Mouse (Mus musculus) liver, adult (tissue): ENCODE data around the gene Tmem107.

ENCODE experiments used
- GATA4 ChIP-seq: IDR thresholded peaks from 2 replicates; pipeline ENCODE4 v1.6.1; 2014; ENCODE audit warnings: mild to moderate bottlenecking, low read length; ENCODE audit not compliant: insufficient replicate concordance

The Tmem107 gene

GRCm38 (mm10) chr11:69094697-69095429 lies 24.3 kb downstream of the Tmem107 start, which contains the start of gene Per1:
Gene Per1, plus strand, starts transcription at chr11:69095217.
- no peak; the same call in 1 of the 2 replicates for TF ChIP-seq GATA4

GRCm38 (mm10) chr11:69095511-69096231 lies 25.1 kb downstream of the Tmem107 start:
- TF ChIP-seq GATA4: no peak

- TF ChIP-seq GATA4: no peak
These were observed 25.9 kb downstream of the Tmem107 start for GRCm38 (mm10) chr11:69096360-69096986.

GRCm38 (mm10) chr11:69096987-69097900 lies 26.6 kb downstream of the Tmem107 start:
- peak; percentile 76; the same call in 1 of the 2 replicates for TF ChIP-seq GATA4

GRCm38 (mm10) chr11:69098039-69098761 lies 27.6 kb downstream of the Tmem107 start:
- TF ChIP-seq GATA4: no peak

GRCm38 (mm10) chr11:69098762-69099091 lies 28.1 kb downstream of the Tmem107 start:
- peak; percentile 52; the same call in 1 of the 2 replicates for TF ChIP-seq GATA4

- no peak for TF ChIP-seq GATA4
These were observed 28.7 kb downstream of the Tmem107 start for GRCm38 (mm10) chr11:69099177-69099914.

- no peak; the same call in 1 of the 2 replicates for TF ChIP-seq GATA4
These were observed 29.3 kb downstream of the Tmem107 start for GRCm38 (mm10) chr11:69099915-69100345.

- no peak for TF ChIP-seq GATA4
These were observed 30.2 kb downstream of the Tmem107 start for GRCm38 (mm10) chr11:69100639-69101360.

GRCm38 (mm10) chr11:69101604-69102402 lies 31.2 kb downstream of the Tmem107 start:
- no peak for TF ChIP-seq GATA4

- no peak for TF ChIP-seq GATA4
These were observed 31.8 kb downstream of the Tmem107 start for GRCm38 (mm10) chr11:69102403-69102725.

- TF ChIP-seq GATA4: no peak
These were observed 32.5 kb downstream of the Tmem107 start for GRCm38 (mm10) chr11:69103121-69103520.
